Mouse (Mus musculus) CH12.LX (cell line): ENCODE measurements around the gene Slc22a17. TPM values are rescaled to one million over a fixed set of nuclear protein-coding genes. Genes with fewer than 3 reads are reported as not detected.

Source experiments
- DNase-seq: peaks from one replicate; pipeline ENCODE4 v3.0.0-alpha.2; 2013; ENCODE audit errors: extremely low read depth
- H3K27ac ChIP-seq: 2 replicates; pipeline ENCODE4 v1.5.1; 2012; ENCODE audit warnings: low read depth, mild to moderate bottlenecking, control low read depth, moderate library complexity; ENCODE audit not compliant: insufficient read depth
- H3K27me3 ChIP-seq: replicated peaks from 2 replicates; pipeline ENCODE3; 2012; ENCODE audit warnings: inconsistent platforms
- H3K36me3 ChIP-seq, 2 experiments: replicated peaks in 1 of 2; 2 replicates each; pipeline versions ENCODE3 to v1.6.1; 2012; ENCODE audit warnings: inconsistent platforms in 1 of 2, low read length in 1 of 2, mild to moderate bottlenecking in 1 of 2, mixed read lengths in 1 of 2, moderate library complexity in 1 of 2; ENCODE audit not compliant: control insufficient read depth in 1 of 2, insufficient read depth in 1 of 2
- H3K4me1 ChIP-seq, 2 experiments: 2 replicates each; pipeline ENCODE4 v1.6.1; 2012; ENCODE audit warnings: inconsistent platforms in 1 of 2, moderate library complexity in 1 of 2; ENCODE audit not compliant: insufficient read depth in 2 of 2, control insufficient read depth in 1 of 2
- H3K4me2 ChIP-seq: 2 replicates; pipeline ENCODE4 v1.6.1; 2012; ENCODE audit warnings: low read depth, mild to moderate bottlenecking, control low read depth; ENCODE audit not compliant: poor library complexity, insufficient read depth, severe bottlenecking
- H3K4me3 ChIP-seq, 3 experiments: fragments of 150-350 bp in 1 of 3; sonication (generic) in 1 of 3; replicated peaks in 1 of 3; 2 replicates each; pipeline versions ENCODE3 to v1.5.1; 2011 to 2012; ENCODE audit warnings: low read depth in 2 of 3, low read length in 2 of 3, mild to moderate bottlenecking in 2 of 3, moderate library complexity in 2 of 3, control low read depth in 1 of 3, improper control_type of control experiment in 1 of 3, inconsistent platforms in 1 of 3, mixed read lengths in 1 of 3; ENCODE audit not compliant: poor library complexity in 1 of 3
- H3K79me2 ChIP-seq: replicated peaks from 2 replicates; pipeline ENCODE4 v1.6.1; 2012; ENCODE audit warnings: mild to moderate bottlenecking, moderate library complexity; ENCODE audit not compliant: control insufficient read depth, poor library complexity, insufficient read depth, severe bottlenecking; ENCODE audit errors: extremely low read depth
- H3K9ac ChIP-seq: 2 replicates; pipeline ENCODE4 v1.6.1; 2012; ENCODE audit warnings: low read depth, mild to moderate bottlenecking, control low read depth, moderate library complexity; ENCODE audit not compliant: insufficient read depth
- H3K9me3 ChIP-seq: replicated peaks from 2 replicates; pipeline ENCODE3; 2012; ENCODE audit warnings: low read length, inconsistent platforms, mixed read lengths
- CHD1 ChIP-seq: IDR thresholded peaks from 2 replicates; pipeline ENCODE4 v1.6.1; 2012; ENCODE audit warnings: low read depth, low read length, improper control_type of control experiment, inconsistent platforms
- CTCF ChIP-seq, 2 experiments: IDR thresholded peaks in 1 of 2; conservative IDR thresholded peaks in 1 of 2; 2 replicates each; pipeline ENCODE4 v1.5.1; 2011 to 2012; ENCODE audit warnings: low read depth in 2 of 2, low read length in 2 of 2, improper control_type of control experiment in 1 of 2, inconsistent platforms in 1 of 2, mild to moderate bottlenecking in 1 of 2, moderate library complexity in 1 of 2
- ELF1 ChIP-seq: IDR thresholded peaks from 2 replicates; pipeline ENCODE4 v1.6.1; 2014; ENCODE audit warnings: low read depth, mild to moderate bottlenecking, inconsistent platforms, low read length, improper control_type of control experiment
- EP300 ChIP-seq: IDR thresholded peaks from 2 replicates; pipeline ENCODE4 v1.6.1; 2011; ENCODE audit warnings: low read length, improper control_type of control experiment
- JUND ChIP-seq: conservative IDR thresholded peaks from 2 replicates; pipeline ENCODE4 v1.6.1; 2011; ENCODE audit warnings: low read depth, low read length, improper control_type of control experiment
- KAT2A ChIP-seq: IDR thresholded peaks from 2 replicates; pipeline ENCODE4 v1.6.1; 2012; ENCODE audit warnings: low read length, improper control_type of control experiment, inconsistent platforms; ENCODE audit not compliant: insufficient replicate concordance
- MAFK ChIP-seq: IDR thresholded peaks from 2 replicates; pipeline ENCODE4 v1.6.1; 2011; ENCODE audit warnings: low read length, improper control_type of control experiment; ENCODE audit not compliant: insufficient replicate concordance
- MAX ChIP-seq: IDR thresholded peaks from 2 replicates; pipeline ENCODE4 v1.6.1; 2011; ENCODE audit warnings: low read length, improper control_type of control experiment
- MXI1 ChIP-seq: IDR thresholded peaks from 2 replicates; pipeline ENCODE4 v1.6.1; 2011; ENCODE audit warnings: mild to moderate bottlenecking, low read depth, low read length, improper control_type of control experiment
- NELFE ChIP-seq: IDR thresholded peaks from 2 replicates; pipeline ENCODE4 v1.6.1; 2011; ENCODE audit warnings: low read depth, low read length, improper control_type of control experiment
- NRF1 ChIP-seq: IDR thresholded peaks from 2 replicates; pipeline ENCODE4 v1.6.1; 2014; ENCODE audit warnings: low read depth, mild to moderate bottlenecking, inconsistent platforms, low read length, improper control_type of control experiment, moderate library complexity
- PAX5 ChIP-seq: IDR thresholded peaks from 2 replicates; pipeline ENCODE4 v1.6.1; 2012; ENCODE audit warnings: low read length, inconsistent platforms, mixed read lengths
- POLR2A ChIP-seq: IDR thresholded peaks from 2 replicates; pipeline ENCODE4 v1.6.1; 2011; ENCODE audit warnings: low read depth, mild to moderate bottlenecking, improper control_type of control experiment, low read length
- POLR2AphosphoS2 ChIP-seq: IDR thresholded peaks from 2 replicates; pipeline ENCODE4 v1.6.1; 2011; ENCODE audit warnings: low read depth, low read length, improper control_type of control experiment
- RCOR1 ChIP-seq: conservative IDR thresholded peaks from 2 replicates; pipeline ENCODE4 v1.6.1; 2012; ENCODE audit warnings: low read depth, mild to moderate bottlenecking, inconsistent platforms, low read length, improper control_type of control experiment
- SIN3A ChIP-seq: IDR thresholded peaks from 2 replicates; pipeline ENCODE4 v1.6.1; 2012; ENCODE audit warnings: low read length, improper control_type of control experiment, inconsistent platforms
- SMC3 ChIP-seq: IDR thresholded peaks from 2 replicates; pipeline ENCODE4 v1.6.1; 2011; ENCODE audit warnings: low read depth, low read length, improper control_type of control experiment
- UBTF ChIP-seq: IDR thresholded peaks from 2 replicates; pipeline ENCODE4 v1.6.1; 2012; ENCODE audit warnings: low read depth, mild to moderate bottlenecking, inconsistent platforms, low read length, improper control_type of control experiment, moderate library complexity
- USF2 ChIP-seq: conservative IDR thresholded peaks from 2 replicates; pipeline ENCODE4 v1.6.1; 2011; ENCODE audit warnings: low read depth, low read length, improper control_type of control experiment
- ZKSCAN1 ChIP-seq: IDR thresholded peaks from 2 replicates; pipeline ENCODE4 v1.6.1; 2012; ENCODE audit warnings: low read depth, inconsistent platforms, low read length, improper control_type of control experiment, borderline replicate concordance
- ZMIZ1 ChIP-seq: IDR thresholded peaks from 2 replicates; pipeline ENCODE4 v1.6.1; 2012; ENCODE audit warnings: low read depth, mild to moderate bottlenecking, inconsistent platforms, low read length, improper control_type of control experiment
- dilution Hi-C: fragments of 300-500 bp; cut with MboI; formaldehyde crosslinking; loops from 2 replicates; pipeline ENCODE4 v1.14.3; 2020; ENCODE audit warnings: low sequenced_read_pairs; ENCODE audit not compliant: extremely low pct_unique_long_range_greater_than_20kb, extremely low pct_ligation_motif_present
- in situ Hi-C: fragments of 300-500 bp; cut with MboI; formaldehyde crosslinking; loops from 3 replicates; pipeline ENCODE4 v1.14.3; 2019; ENCODE audit warnings: low sequenced_read_pairs, low pct_ligation_motif_present, low pct_unique_long_range_greater_than_20kb, mixed read lengths
- polyA plus RNA-seq: library from polyadenylated mRNA; unstranded; fragments of >175 nt; gene quantifications from 2 replicates; pipeline ENCODE4 v1.2.1, GENCODE M21; 2012; ENCODE audit warnings: low read depth; ENCODE audit not compliant: insufficient read length
- total RNA-seq, 2 experiments: library from RNA; depleted of rRNA; stranded (reverse); fragments of 300-350 nt in 1 of 2; fragments of >200 nt in 1 of 2; gene quantifications; 2 replicates each; pipeline ENCODE4 v1.2.3; 2012 to 2014

Slc22a17 gene
- total and polyA plus RNA-seq, 3 experiments, result 0.04 to 1.1 (median 0.34) TPM

GRCm38 (mm10) chr14:54929801-54930200, 16.9 kb upstream of the Slc22a17 start:
- dilution Hi-C loops, result no loop called here
- no peak overlapping the region for H3K4me3 ChIP-seq
- in situ Hi-C loops, result no loop called here
- H3K79me2 ChIP-seq, result no peaks in the 10 kb centered on the region
- peaks cover 80% of the 10 kb centered on the region for H3K27me3 ChIP-seq
- no peaks in the 10 kb centered on the region for H3K36me3 ChIP-seq
- no peak overlapping the region for H3K4me2 ChIP-seq
- no peak for DNase-seq
- TF ChIP-seq RCOR1 (no peak), PAX5 (no peak), NRF1 (no peak), SMC3 (no peak), ZMIZ1 (no peak), MAFK (no peak), POLR2A (no peak), JUND (no peak), UBTF (no peak), ELF1 (no peak), USF2 (no peak), CTCF (conservative IDR thresholded peaks at IDR 0.05 in 1 of 2, IDR thresholded peaks at IDR 0.05 in 1 of 2; ENCODE audit: low read depth in 2 of 2, low read length in 2 of 2) (no peak), MXI1 (no peak), MAX (no peak), POLR2AphosphoS2 (no peak), SIN3A (no peak), KAT2A (no peak), CHD1 (no peak), NELFE (no peak), ZKSCAN1 (no peak)
- H3K27ac ChIP-seq, result no peak overlapping the region
- peaks cover 4% of the 10 kb centered on the region for H3K9me3 ChIP-seq
- H3K4me1 ChIP-seq, result peaks cover 3 to 12% of the 10 kb centered on the region in 2 experiments
- H3K9ac ChIP-seq, result no peak overlapping the region

- Histone ChIP-seq H3K4me3 (no peak overlapping the region), H3K9ac (no peak overlapping the region), H3K79me2 (no peaks in the 10 kb centered on the region), H3K4me1 (peaks cover 0 to 10% of the 10 kb centered on the region in 2 experiments; a peak in 1 of 4 replicates), H3K27me3 (peaks cover 88% of the 10 kb centered on the region), H3K9me3 (peaks cover 4% of the 10 kb centered on the region), H3K4me2 (no peak overlapping the region), H3K36me3 (no peaks in the 10 kb centered on the region), H3K27ac (no peak overlapping the region)
- no peak for TF ChIP-seq MAX
- TF ChIP-seq EP300, result no peak
- DNase-seq, result no peak
- dilution Hi-C loops (no loop called here), in situ Hi-C loops (no loop called here)
Measured at GRCm38 (mm10) chr14:54927296-54927695, 14.4 kb upstream of the Slc22a17 start.
